In genomic region chr5:140827896-140828295, GRCm38 (mm10) we compare ENCODE assay signal across 8 mouse cellular contexts. TPM values are rescaled to one million over a fixed set of nuclear protein-coding genes. Genes with fewer than 3 reads are reported as not detected.
DNase-seq lines count a peak whose midpoint lies in the region; ATAC-seq and TF ChIP-seq lines count a peak whose summit lies in the region.

No protein-coding gene starts in this region.

- H3K9ac ChIP-seq in forebrain, embryonic 12.5 days, result 0 out of 2 replicates have a peak overlapping the region, but pooled peaks have one; percentile 2
- peak overlapping the region; percentile 19; the same call in 1 of the 2 replicates for H3K9ac ChIP-seq in hindbrain, postnatal 0 days (replicated peaks; ENCODE audit: low read length)

- peak overlapping the region; percentile 84 for H3K27ac ChIP-seq in brown adipose tissue, adult 24 weeks (replicated peaks; ENCODE audit: low read depth, low read length)
- H3K27ac ChIP-seq in forebrain, embryonic 12.5 days, result no peak overlapping the region
- 0 out of 2 replicates have a peak overlapping the region, but pooled peaks have one; percentile 15 for H3K27ac ChIP-seq in hindbrain, postnatal 0 days

- H3K4me1 ChIP-seq in brown adipose tissue, adult 24 weeks (ENCODE audit: control insufficient read depth, insufficient read depth, insufficient read length, low read length), result peaks cover 30% of the 10 kb centered on the region
- peaks cover 32% of the 10 kb centered on the region for H3K4me1 ChIP-seq in forebrain, embryonic 12.5 days
- peaks cover 25% of the 10 kb centered on the region for H3K4me1 ChIP-seq in hindbrain, postnatal 0 days (ENCODE audit: insufficient read depth, low read length)

- 82% methylated on average over 8 of the region's 8 CpGs for WGBS in forebrain, embryonic 12.5 days
- WGBS in hindbrain, postnatal 0 days, result 60% methylated on average over 8 of the region's 8 CpGs

- H3K36me3 ChIP-seq in forebrain, embryonic 12.5 days (replicated peaks), result peaks cover 6% of the 10 kb centered on the region; the same call in 1 of the 2 replicates
- H3K36me3 ChIP-seq in hindbrain, postnatal 0 days (ENCODE audit: insufficient read depth, low read length), result no peaks in the 10 kb centered on the region

- H3K9me3 ChIP-seq in forebrain, embryonic 12.5 days, result no peaks in the 10 kb centered on the region
- no peaks in the 10 kb centered on the region for H3K9me3 ChIP-seq in hindbrain, postnatal 0 days (ENCODE audit: low read length)

- H3K4me3 ChIP-seq in brown adipose tissue, adult 24 weeks (ENCODE audit: insufficient read depth, low read depth, low read length), result peak overlapping the region; percentile 97
- H3K4me3 ChIP-seq in forebrain, embryonic 12.5 days (replicated peaks), result peak overlapping the region; percentile 8; the same call in 1 of the 2 replicates
- no peak overlapping the region for H3K4me3 ChIP-seq in hindbrain, postnatal 0 days (ENCODE audit: low read length)

- DNase-seq in hindbrain, postnatal 0 days (ENCODE audit: low spot score), result no peak
- DNase-seq in lung, postnatal 4 days, result peak; percentile 40 to 63
- DNase-seq in thymus, postnatal 25 days, result no peak
- DNase-seq in retina, postnatal 1 day, result no peak
- no peak for DNase-seq in cerebellum, adult 11-12 months
- DNase-seq in cerebellum, postnatal 14 days, result no peak

- no peak for ATAC-seq in forebrain, embryonic 12.5 days (ENCODE audit: low FRiP score)
- no peak for ATAC-seq in hindbrain, postnatal 0 days

- TF ChIP-seq CTCF in hindbrain, postnatal 0 days (IDR thresholded peaks at IDR 0.05; ENCODE audit: low read depth), result no peak

- H3K27me3 ChIP-seq in forebrain, embryonic 12.5 days, result no peaks in the 10 kb centered on the region
- H3K27me3 ChIP-seq in hindbrain, postnatal 0 days (ENCODE audit: insufficient read depth, low read length), result no peaks in the 10 kb centered on the region

- H3K4me2 ChIP-seq in forebrain, embryonic 12.5 days, result peak overlapping the region; percentile 96
- peak overlapping the region; percentile 96 for H3K4me2 ChIP-seq in hindbrain, postnatal 0 days (ENCODE audit: low read depth, low read length)

RNA-seq across cellular contexts. Expression of gene Gna12, which starts 2.3 kb away (rescaled TPM):
- polyA plus RNA-seq in brown adipose tissue, adult 24 weeks (2012; ENCODE audit: insufficient read depth, insufficient read length, missing spikeins), result 44.5 and 61.4 TPM in 2 replicates
- polyA plus RNA-seq in forebrain, embryonic 12.5 days (2016; fragmentation: Nextera tagmentation; extraction: Ambion mirVana), result 11.8 and 23.9 TPM in 2 replicates
- 201 and 208 TPM in 2 replicates for total RNA-seq in hindbrain, postnatal 0 days (2014; rRNA removed)
- polyA plus RNA-seq in hindbrain, postnatal 0 days (2015; fragmentation: Nextera tagmentation; extraction: Ambion mirVana), result 32.8 and 35.9 TPM in 2 replicates

Comparison
In these comparisons a context has a peak if more than half of its experiments do, and no peak if none do; other contexts are left out.
1. DNase-seq: peak in lung, postnatal 4 days (2 of 2); none in hindbrain, postnatal 0 days (single experiment), thymus, postnatal 25 days (single experiment), retina, postnatal 1 day (single experiment), cerebellum, adult 11-12 months (single experiment) and cerebellum, postnatal 14 days (0 of 2).